Mouse (Mus musculus) liver, adult 2 months (tissue): ENCODE results near the gene Filip1.

Source experiments
- CTCF ChIP-seq: fragments of 200-500 bp; IDR thresholded peaks from 2 replicates; pipeline ENCODE4 v1.5.1; 2011; ENCODE audit warnings: low read depth, low read length, control low read depth
- POLR2A ChIP-seq: fragments of 200-500 bp; IDR thresholded peaks from 2 replicates; pipeline ENCODE4 v1.6.1; 2011; ENCODE audit warnings: low read length, control low read depth; ENCODE audit not compliant: insufficient read depth; ENCODE audit errors: extremely low read depth

- no peak for TF ChIP-seq CTCF
- no peak for TF ChIP-seq POLR2A
Measured at GRCm38 (mm10) chr9:79766991-79767545, 245.6 kb downstream of the Filip1 start.
